Mouse (Mus musculus): ENCODE measurements at regions not wholly inside any gene's neighbourhood (a gene's known extent, or its start where the extent isn't known, plus 50 kb on each side); places are given as distances from the start of the nearest gene placed in this dataset.
A peak's percentile ranks its signal among the peaks of the same experiment; 100 is the strongest.
"Not testable (repeated sequence)": the region's sequence is repeated elsewhere in the genome, so short reads cannot be mapped to it uniquely, and the experiment has no call there.

DNA sequence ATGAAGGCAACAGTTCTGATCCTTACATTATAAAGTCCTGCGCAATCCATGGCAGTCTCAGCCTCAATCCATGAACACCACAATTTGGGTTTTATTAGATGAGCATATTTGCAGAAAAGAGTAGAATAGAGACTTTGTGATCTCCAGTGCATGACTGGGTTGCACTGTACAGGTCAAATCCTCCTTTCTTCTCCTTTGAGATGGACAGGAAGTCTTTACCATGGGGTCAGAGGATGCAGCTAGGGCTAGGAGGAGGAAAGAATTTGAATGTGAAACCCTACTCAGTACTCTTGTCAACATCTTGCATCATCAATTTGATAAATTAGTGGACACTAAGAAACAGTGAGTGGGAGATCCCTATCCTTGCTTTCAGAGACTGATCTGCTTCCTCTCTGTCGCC is 965.3 kb upstream of the Robo1 start:
- DNase-seq, result no peak

DNA sequence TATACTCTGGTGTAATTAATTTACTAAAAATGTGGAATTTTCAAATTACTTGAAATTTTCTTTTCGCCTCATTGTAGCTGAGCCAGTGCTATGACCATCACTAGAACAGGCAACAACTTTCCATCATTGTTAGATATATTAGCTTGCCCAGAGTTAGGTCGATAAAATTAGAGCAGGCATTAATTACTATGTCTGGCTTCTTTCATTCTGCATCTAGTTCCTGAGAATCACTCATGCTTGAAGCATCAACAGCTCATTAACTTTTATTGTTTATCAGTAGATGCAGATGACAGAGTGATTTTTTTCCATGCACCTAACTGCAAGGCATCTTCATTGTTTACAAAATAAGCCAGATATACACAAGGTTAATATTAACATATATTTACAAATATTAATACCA is 963.5 kb upstream of the Robo1 start:
- no peak for DNase-seq

DNA sequence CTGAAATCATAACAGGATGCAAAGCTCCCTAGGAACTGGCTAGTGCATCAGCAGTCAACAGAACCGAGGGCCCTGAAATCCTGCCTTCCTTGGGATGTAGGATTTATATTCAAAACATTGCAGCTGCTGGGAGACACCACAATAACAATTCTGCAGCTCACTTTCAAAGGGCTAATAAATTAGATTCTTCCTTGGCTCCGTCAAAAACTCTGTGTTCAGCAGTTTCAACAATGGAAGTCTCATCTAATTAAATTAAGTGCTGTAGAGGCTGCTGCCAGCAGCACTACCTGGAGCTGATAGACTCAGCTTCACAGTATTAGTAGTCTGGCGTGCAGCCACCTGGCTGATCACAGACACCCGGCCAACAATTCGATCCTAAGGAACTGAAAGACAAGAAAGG is 916.2 kb upstream of the Robo1 start:
- DNase-seq, result peak; percentile 13 to 22

DNA sequence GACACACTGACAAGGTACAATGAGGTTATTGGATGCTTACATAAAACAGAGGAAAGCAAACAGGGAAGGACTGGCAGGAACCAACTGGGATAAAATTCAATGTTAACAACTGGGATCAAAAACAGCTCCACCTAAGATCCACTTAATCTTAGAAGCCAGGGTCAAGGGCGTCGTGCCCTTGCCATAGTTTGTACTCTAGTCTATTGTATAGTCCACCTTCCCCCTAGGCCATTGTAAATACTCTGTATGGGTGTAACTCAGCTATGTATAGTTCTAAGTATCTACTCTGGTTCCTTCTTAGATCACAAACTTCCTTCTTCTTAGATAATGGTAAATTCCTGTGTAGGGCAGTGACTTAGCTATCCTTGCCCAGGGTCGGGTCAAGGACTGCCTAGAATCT is 873.3 kb upstream of the Robo1 start:
- not testable (repeated sequence) for DNase-seq
